29 mouse cellular contexts compared by ENCODE assay signal in the genomic region with DNA sequence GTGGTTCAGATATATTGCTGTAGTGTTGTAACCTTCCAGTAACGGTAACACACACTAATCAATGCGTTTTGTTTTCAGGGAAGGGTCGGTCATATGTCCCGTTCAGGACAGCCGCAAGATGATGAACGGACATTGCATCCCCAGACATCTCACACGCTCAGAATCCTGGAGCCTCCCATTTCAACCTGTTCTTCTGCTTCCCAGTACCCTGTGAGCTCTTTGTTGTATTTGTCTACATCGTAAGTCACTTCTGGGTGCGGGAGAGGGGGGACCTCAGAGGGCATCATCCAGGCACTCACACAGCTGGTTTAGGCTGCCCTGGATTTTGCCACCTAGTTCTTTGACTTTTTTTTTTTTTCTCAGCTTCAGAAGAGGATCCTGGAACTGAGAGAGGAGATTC.
"Had no signal": no experiment of that assay in that cellular context is flagged by ENCODE, and none has a peak within 500 bp of the region (broad histone marks: within the 10 kb centered on the region; RNA-seq: fewer than 3 reads in every experiment).

No protein-coding gene starts in this region.

- DNase-seq: left cerebral cortex, postnatal 4 days; liver, embryonic 13.5 days; liver, postnatal 0 days; lung, adult 18-20 months; lung, adult 2 months; lung, embryonic 14.5 days; lung, postnatal 10 days; lung, postnatal 14 days; lung, postnatal 36 days had no signal

- H3K4me3 ChIP-seq: left cerebral cortex, adult 2 months; limb, embryonic 10.5 days; limb, embryonic 12.5 days; limb, embryonic 13.5 days; limb, embryonic 15.5 days; liver, embryonic 13.5 days; liver, embryonic 15.5 days; lung, embryonic 15.5 days; megakaryocyte, embryonic 14.5 days; midbrain, embryonic 10.5 days; midbrain, embryonic 12.5 days; midbrain, embryonic 13.5 days; midbrain, embryonic 15.5 days; myocyte; neural tube, embryonic 12.5 days; neural tube, embryonic 13.5 days had no signal

- H3K27ac ChIP-seq: left cerebral cortex, adult 2 months; limb, embryonic 10.5 days; limb, embryonic 12.5 days; limb, embryonic 13.5 days; limb, embryonic 15.5 days; liver, embryonic 13.5 days; liver, embryonic 14.5 days; liver, embryonic 15.5 days; lung, embryonic 15.5 days; macrophage; midbrain, embryonic 10.5 days; midbrain, embryonic 12.5 days; midbrain, embryonic 13.5 days; midbrain, embryonic 15.5 days; neural tube, embryonic 12.5 days; neural tube, embryonic 13.5 days had no signal

- H3K27me3 ChIP-seq: limb, embryonic 12.5 days; limb, embryonic 13.5 days; limb, embryonic 15.5 days; liver, embryonic 13.5 days; liver, embryonic 15.5 days; lung, embryonic 15.5 days; megakaryocyte, embryonic 14.5 days; midbrain, embryonic 12.5 days; midbrain, embryonic 13.5 days; midbrain, embryonic 15.5 days; neural tube, embryonic 12.5 days; neural tube, embryonic 13.5 days had no signal

- ATAC-seq: liver, postnatal 0 days; lung, postnatal 0 days; midbrain, embryonic 13.5 days; midbrain, embryonic 15.5 days; midbrain, embryonic 16.5 days had no signal

- H3K9me3 ChIP-seq: limb, embryonic 10.5 days; limb, embryonic 12.5 days; limb, embryonic 13.5 days; limb, embryonic 15.5 days; liver, embryonic 15.5 days; lung, embryonic 15.5 days; midbrain, embryonic 10.5 days; midbrain, embryonic 12.5 days; midbrain, embryonic 13.5 days; midbrain, embryonic 15.5 days; neural tube, embryonic 12.5 days; neural tube, embryonic 13.5 days had no signal

- H3K4me2 ChIP-seq: limb, embryonic 12.5 days; limb, embryonic 13.5 days; limb, embryonic 15.5 days; liver, embryonic 11.5 days; liver, embryonic 13.5 days; liver, embryonic 15.5 days; lung, embryonic 14.5 days; lung, embryonic 15.5 days; midbrain, embryonic 12.5 days; midbrain, embryonic 13.5 days; midbrain, embryonic 15.5 days; neural tube, embryonic 12.5 days; neural tube, embryonic 13.5 days had no signal

- H3K9ac ChIP-seq: limb, embryonic 12.5 days; limb, embryonic 13.5 days; limb, embryonic 15.5 days; liver, embryonic 13.5 days; liver, embryonic 14.5 days; liver, embryonic 15.5 days; liver, postnatal 0 days; lung, embryonic 14.5 days; lung, embryonic 15.5 days; midbrain, embryonic 12.5 days; midbrain, embryonic 13.5 days; midbrain, embryonic 15.5 days; neural tube, embryonic 12.5 days; neural tube, embryonic 13.5 days had no signal

- H3K4me1 ChIP-seq: limb, embryonic 10.5 days; limb, embryonic 12.5 days; limb, embryonic 13.5 days; limb, embryonic 15.5 days; liver, embryonic 13.5 days; liver, embryonic 15.5 days; lung, embryonic 15.5 days; megakaryocyte, embryonic 14.5 days; midbrain, embryonic 12.5 days; midbrain, embryonic 13.5 days; midbrain, embryonic 15.5 days; neural tube, embryonic 12.5 days; neural tube, embryonic 13.5 days had no signal
